Mouse (Mus musculus): ENCODE data around the gene Gmppa.

DNA sequence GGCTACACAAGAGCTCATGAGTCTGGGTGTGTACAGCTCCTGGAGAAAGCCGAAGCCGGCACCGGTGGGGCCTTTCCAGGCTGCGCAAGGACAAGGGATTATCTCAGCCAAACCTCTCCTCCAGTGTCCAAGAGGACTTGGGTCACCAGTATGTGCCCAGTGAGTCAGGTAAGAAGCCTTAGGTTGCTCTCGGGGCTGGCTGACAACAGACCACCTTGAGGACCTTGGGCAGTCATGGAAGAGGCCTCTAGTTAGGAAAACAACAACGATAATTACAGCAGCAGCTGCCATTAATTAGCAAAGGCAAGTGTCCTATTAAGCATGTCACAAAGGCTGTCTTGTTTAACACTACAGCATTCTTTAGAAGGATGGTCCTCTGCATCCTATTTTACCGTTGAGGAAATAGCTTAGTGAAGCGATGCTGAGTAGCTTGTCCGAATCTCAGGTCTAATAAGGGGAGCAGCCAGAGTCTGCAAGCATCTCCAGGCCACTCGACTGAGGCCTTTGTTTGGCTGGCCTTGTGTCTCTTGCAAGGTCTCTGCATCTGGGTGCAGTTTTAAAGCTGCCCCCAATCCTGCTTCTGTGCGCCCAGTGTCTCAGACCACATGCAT lies 11.8 kb upstream of the Gmppa start:
- no peak for TF ChIP-seq CTCF (IDR thresholded peaks at IDR 0.05; ENCODE audit: low read depth, low read length)
- TF ChIP-seq POLR2A (IDR thresholded peaks at IDR 0.05; ENCODE audit: borderline replicate concordance, low read depth, low read length), result no peak

Measured in bone marrow macrophage, adult 2 months (primary cell).